Comparison of ENCODE assay signal across 8 mouse cellular contexts in the genomic region with DNA sequence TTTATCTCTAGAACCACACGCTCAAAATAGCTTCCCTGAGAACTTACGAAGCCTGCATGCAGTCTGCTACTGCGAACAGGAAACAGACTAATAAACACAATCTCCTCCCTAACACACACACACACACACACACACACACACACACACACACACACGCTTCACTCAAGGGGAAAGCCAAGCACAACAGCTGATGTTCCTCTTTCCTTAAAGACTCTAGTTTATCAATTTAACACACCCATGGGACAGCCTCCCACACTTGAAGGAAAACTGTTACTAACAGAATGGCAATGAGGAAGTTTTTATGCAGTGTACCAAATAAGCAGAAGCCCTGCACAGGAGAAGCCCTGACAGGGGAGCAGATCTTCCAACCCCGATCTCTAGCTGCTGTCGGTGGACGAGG.
DNase-seq lines count a peak whose midpoint lies in the region; ATAC-seq and TF ChIP-seq lines count a peak whose summit lies in the region.
"Had no signal": no experiment of that assay in that cellular context is flagged by ENCODE, and none has a peak within 500 bp of the region (broad histone marks: within the 10 kb centered on the region; RNA-seq: fewer than 3 reads in every experiment).

No protein-coding gene starts in this region.

- H3K27ac ChIP-seq in lung, embryonic 14.5 days (ENCODE audit: low read depth), result no peak overlapping the region
- H3K27ac ChIP-seq in midbrain, embryonic 14.5 days (replicated peaks; ENCODE audit: low read depth, low read length), result no peak overlapping the region
- H3K27ac ChIP-seq in midbrain, embryonic 11.5 days (ENCODE audit: low read depth, low read length), result no peak overlapping the region
- H3K27ac ChIP-seq: liver, embryonic 14.5 days had no signal

- H3K4me3 ChIP-seq in lung, embryonic 14.5 days (ENCODE audit: low read depth, low read length), result no peak overlapping the region
- H3K4me3 ChIP-seq in midbrain, embryonic 14.5 days (replicated peaks; ENCODE audit: low read depth, low read length), result no peak overlapping the region
- no peak overlapping the region for H3K4me3 ChIP-seq in midbrain, embryonic 11.5 days (ENCODE audit: low read depth, low read length)

- H3K9ac ChIP-seq in lung, embryonic 14.5 days, result no peak overlapping the region
- no peak overlapping the region for H3K9ac ChIP-seq in midbrain, embryonic 14.5 days (replicated peaks; ENCODE audit: low read length)
- no peak overlapping the region for H3K9ac ChIP-seq in midbrain, embryonic 11.5 days (ENCODE audit: low read length)
- H3K9ac ChIP-seq: liver, embryonic 14.5 days had no signal

- H3K36me3 ChIP-seq in lung, embryonic 14.5 days (ENCODE audit: insufficient read depth), result no peaks in the 10 kb centered on the region
- no peaks in the 10 kb centered on the region for H3K36me3 ChIP-seq in midbrain, embryonic 14.5 days (ENCODE audit: control insufficient read depth, insufficient read depth, low read length)
- H3K36me3 ChIP-seq in midbrain, embryonic 11.5 days (ENCODE audit: control insufficient read depth, insufficient read depth, low read length), result no peaks in the 10 kb centered on the region

- peak; percentile 78 for ATAC-seq in lung, embryonic 14.5 days (ENCODE audit: insufficient read depth)
- no peak for ATAC-seq in midbrain, embryonic 14.5 days (ENCODE audit: low FRiP score, low TSS enrichment)
- no peak for ATAC-seq in midbrain, embryonic 11.5 days (ENCODE audit: low FRiP score)
- no peak for ATAC-seq in activated CD4-positive, CD25-positive, alpha-beta regulatory T cell, adult 4 months

- 29% methylated on average over 7 of the region's 7 CpGs for WGBS in lung, embryonic 14.5 days
- WGBS in midbrain, embryonic 14.5 days, result 79% methylated on average over 7 of the region's 7 CpGs
- WGBS in midbrain, embryonic 11.5 days, result 85% methylated on average over 7 of the region's 7 CpGs

- H3K27me3 ChIP-seq in lung, embryonic 14.5 days (ENCODE audit: insufficient read depth, low read length), result no peaks in the 10 kb centered on the region
- no peaks in the 10 kb centered on the region for H3K27me3 ChIP-seq in midbrain, embryonic 14.5 days (ENCODE audit: control insufficient read depth, insufficient read depth, low read length)
- no peaks in the 10 kb centered on the region; the same call in 1 of the 2 replicates for H3K27me3 ChIP-seq in midbrain, embryonic 11.5 days (ENCODE audit: control insufficient read depth, insufficient read depth, low read length)

- H3K9me3 ChIP-seq in lung, embryonic 14.5 days (ENCODE audit: low read depth, low read length), result no peaks in the 10 kb centered on the region
- no peaks in the 10 kb centered on the region for H3K9me3 ChIP-seq in midbrain, embryonic 14.5 days (ENCODE audit: control insufficient read depth, low read length)
- no peaks in the 10 kb centered on the region for H3K9me3 ChIP-seq in midbrain, embryonic 11.5 days (ENCODE audit: control insufficient read depth, low read length)

- no peak overlapping the region for H3K4me2 ChIP-seq in lung, embryonic 14.5 days
- H3K4me2 ChIP-seq in midbrain, embryonic 14.5 days (ENCODE audit: low read length), result no peak overlapping the region
- no peak overlapping the region for H3K4me2 ChIP-seq in midbrain, embryonic 11.5 days

- H3K4me1 ChIP-seq in lung, embryonic 14.5 days (ENCODE audit: insufficient read depth), result peaks cover 4% of the 10 kb centered on the region; the same call in 1 of the 2 replicates
- H3K4me1 ChIP-seq in midbrain, embryonic 14.5 days (ENCODE audit: control insufficient read depth, insufficient read depth, low read length), result no peaks in the 10 kb centered on the region; the same call in none of the 2 replicates
- H3K4me1 ChIP-seq in midbrain, embryonic 11.5 days (ENCODE audit: control insufficient read depth, insufficient read depth, low read length), result no peaks in the 10 kb centered on the region

- peak; percentile 65 for DNase-seq in urinary bladder, postnatal 14 days (ENCODE audit: low spot score)
- DNase-seq in urinary bladder, postnatal 25 days (ENCODE audit: low spot score), result no peak
- peak; percentile 78 to 84 for DNase-seq in heart, postnatal 10 days
- peak; percentile 76 for DNase-seq in lung, embryonic 14.5 days
- no peak for DNase-seq in midbrain, embryonic 14.5 days
- no peak for DNase-seq in midbrain, embryonic 11.5 days (ENCODE audit: low spot score, missing footprints)

- no peak for TF ChIP-seq CTCF in lung, embryonic 14.5 days (IDR thresholded peaks at IDR 0.05; ENCODE audit: low read depth)

- intact Hi-C loops in heart, postnatal 10 days (cut with DNase I), result loop anchor here (5.0 kb wide), 1 partner anchor 93 kb away; no protein-coding TSS in a partner anchor

Comparison
In these comparisons a context has a peak if more than half of its experiments do, and no peak if none do; other contexts are left out.
1. DNase-seq: peak in urinary bladder, postnatal 14 days (single experiment), heart, postnatal 10 days (2 of 2) and lung, embryonic 14.5 days (single experiment); none in urinary bladder, postnatal 25 days (single experiment), midbrain, embryonic 14.5 days (single experiment) and midbrain, embryonic 11.5 days (single experiment).